Mouse (Mus musculus) kidney, adult 2 months (tissue): ENCODE measurements around the gene Lyzl6. TPM values are rescaled to one million over a fixed set of nuclear protein-coding genes. Genes with fewer than 3 reads are reported as not detected.

ENCODE experiments used
- DNase-seq: peaks from one replicate; pipeline ENCODE4 v3.0.0; 2021
- H3K27ac ChIP-seq: fragments of 200-500 bp; 2 replicates; pipeline ENCODE4 v1.5.1; 2012; ENCODE audit warnings: low read depth, low read length, control low read depth, inconsistent platforms; ENCODE audit not compliant: insufficient read depth
- H3K27me3 ChIP-seq: fragments of 200-500 bp; replicated peaks from 2 replicates; pipeline ENCODE4 v1.6.1; 2012; ENCODE audit warnings: mild to moderate bottlenecking, moderate library complexity, low read length, inconsistent platforms; ENCODE audit not compliant: control insufficient read depth, insufficient read depth
- H3K36me3 ChIP-seq: fragments of 200-500 bp; 2 replicates; pipeline ENCODE4 v1.6.1; 2012; ENCODE audit warnings: mild to moderate bottlenecking, moderate library complexity, low read length, inconsistent platforms; ENCODE audit not compliant: control insufficient read depth, insufficient read depth
- H3K4me1 ChIP-seq: fragments of 200-500 bp; 2 replicates; pipeline ENCODE4 v1.6.1; 2011; ENCODE audit warnings: low read length; ENCODE audit not compliant: control insufficient read depth, insufficient read depth
- H3K4me3 ChIP-seq: fragments of 200-500 bp; 2 replicates; pipeline ENCODE4 v1.5.1; 2011; ENCODE audit warnings: mild to moderate bottlenecking, low read depth, low read length, control low read depth; ENCODE audit not compliant: insufficient read depth
- CTCF ChIP-seq: fragments of 200-500 bp; conservative IDR thresholded peaks from 2 replicates; pipeline ENCODE4 v1.5.1; 2011; ENCODE audit warnings: low read depth, mild to moderate bottlenecking, control low read depth, low read length, moderate library complexity, mixed read lengths; ENCODE audit not compliant: insufficient read depth, insufficient read length
- POLR2A ChIP-seq: fragments of 200-500 bp; IDR thresholded peaks from one replicate; pipeline ENCODE4 v1.6.1; 2011; ENCODE audit warnings: low read depth, low read length, control low read depth
- WGBS: fragments of 180-500 bp; shearing (Covaris S2); methylation state at CpG from one replicate; pipeline ENCODE4 v1.1.7; 2018; 5-methylcytosine and 5-hydroxymethylcytosine counted together
- polyA plus RNA-seq: library from polyadenylated mRNA; depleted of rRNA; stranded (reverse); fragments of >200 nt; gene quantifications from 2 replicates; pipeline ENCODE4 v1.2.3, GENCODE M21; 2012

Gene Lyzl6
- polyA plus RNA-seq, 1 experiment, result not detected

DNA sequence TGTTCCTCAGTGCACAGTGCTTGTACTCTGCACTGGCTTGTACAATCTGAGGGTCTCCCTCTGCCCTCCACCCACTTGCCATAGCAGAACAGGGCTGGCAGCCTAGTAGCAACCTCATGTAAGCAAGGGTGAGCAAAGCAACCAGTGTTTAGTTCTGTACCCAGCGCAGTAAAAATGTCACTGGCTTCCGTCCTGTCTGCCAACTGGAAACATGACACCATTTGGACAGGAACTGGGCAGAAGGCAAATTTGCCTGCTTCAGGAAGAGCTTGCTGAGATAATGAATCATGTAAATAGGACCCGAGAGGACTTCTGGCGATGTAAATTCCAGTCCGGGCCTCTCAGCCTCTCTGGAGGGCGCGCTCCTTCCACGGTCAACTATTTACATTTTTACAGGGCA, 7.0 kb upstream of the Lyzl6 start:
- Histone ChIP-seq H3K27me3 (no peaks in the 10 kb centered on the region), H3K36me3 (no peaks in the 10 kb centered on the region), H3K27ac (no peak overlapping the region), H3K4me3 (no peak overlapping the region), H3K4me1 (no peaks in the 10 kb centered on the region)
- TF ChIP-seq CTCF (no peak), POLR2A (no peak)
- 16% methylated on average over 8 of the region's 8 CpGs for WGBS
- no peak for DNase-seq

DNA sequence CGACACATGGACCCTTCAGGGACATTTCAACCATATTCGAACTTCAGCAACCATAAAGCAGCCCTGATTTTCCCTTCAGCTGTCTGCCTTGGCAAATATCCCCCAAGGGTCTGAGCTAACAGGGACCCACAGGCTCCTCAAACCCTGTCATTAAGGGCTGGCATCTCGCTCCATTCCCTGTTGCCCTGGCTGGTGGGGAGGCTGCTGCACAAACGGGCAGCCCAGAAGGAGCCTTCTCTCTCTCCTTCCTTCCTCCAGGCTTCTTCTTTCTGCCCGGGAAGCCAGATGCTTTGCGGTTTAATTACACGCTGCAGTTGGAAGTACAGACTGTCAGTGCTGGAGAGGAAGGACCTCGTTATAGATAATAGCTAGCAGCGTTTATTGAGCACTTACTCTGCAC, 4.5 kb upstream of the Lyzl6 start:
- Histone ChIP-seq H3K4me1 (no peaks in the 10 kb centered on the region), H3K4me3 (no peak overlapping the region), H3K36me3 (no peaks in the 10 kb centered on the region), H3K27me3 (no peaks in the 10 kb centered on the region), H3K27ac (no peak overlapping the region)
- no peak for DNase-seq
- no peak for TF ChIP-seq POLR2A
- no peak for TF ChIP-seq CTCF
- WGBS, result 71% methylated on average over 9 of the region's 9 CpGs

DNA sequence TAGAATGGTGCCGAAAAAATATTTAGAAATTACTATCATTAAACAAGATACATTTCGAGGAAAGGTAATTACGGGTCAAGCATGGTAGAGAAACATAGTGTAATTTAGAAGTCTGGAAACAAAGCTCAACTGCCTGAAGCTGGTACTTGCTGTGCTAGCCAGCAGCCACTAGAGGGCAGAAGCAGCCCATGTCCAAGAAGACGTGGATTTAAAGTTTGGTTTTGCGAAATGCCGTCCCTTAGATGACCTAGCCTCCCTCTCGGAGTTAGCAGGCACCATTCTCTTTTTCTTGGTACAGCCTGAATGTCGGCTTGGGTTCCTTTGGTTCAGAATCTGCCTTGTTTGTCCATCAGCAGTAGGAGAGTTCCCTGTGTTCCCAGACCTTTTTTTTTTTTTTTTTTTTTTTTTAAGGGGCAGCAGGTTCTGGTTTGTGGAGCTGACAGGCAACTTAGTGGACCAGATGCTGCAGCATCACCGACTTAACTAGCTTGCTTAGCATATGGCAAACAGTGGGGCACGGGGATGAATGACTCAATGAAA, 787 bp upstream of the Lyzl6 start:
- Histone ChIP-seq H3K27me3 (no peaks in the 10 kb centered on the region), H3K4me1 (no peaks in the 10 kb centered on the region), H3K36me3 (no peaks in the 10 kb centered on the region), H3K27ac (no peak overlapping the region), H3K4me3 (no peak overlapping the region)
- peak; percentile 98 for TF ChIP-seq CTCF
- no peak for TF ChIP-seq POLR2A
- peak; percentile 45 for DNase-seq
- 2% methylated on average over 10 of the region's 10 CpGs for WGBS

DNA sequence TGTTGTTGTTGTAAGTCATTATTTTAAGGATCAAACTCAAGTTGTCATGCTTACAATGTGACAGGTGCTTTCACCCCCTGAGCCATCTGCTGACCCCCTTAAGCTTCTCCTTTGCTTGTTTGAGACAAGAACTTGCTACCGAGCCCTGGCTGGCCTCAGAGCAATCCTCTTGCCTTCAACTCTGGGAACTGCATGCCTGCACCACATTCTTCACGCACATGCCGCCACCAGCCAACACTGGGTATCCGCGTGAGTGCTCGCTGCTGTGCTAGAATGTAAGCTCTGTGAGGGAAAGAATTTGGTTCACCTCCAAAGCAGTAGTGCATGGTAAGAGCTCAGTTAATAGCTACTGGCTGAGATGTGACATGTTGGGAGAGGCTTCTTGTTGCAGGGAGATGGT, 2.4 kb downstream of the Lyzl6 start:
- 77% methylated on average over 6 of the region's 6 CpGs for WGBS
- H3K4me1 ChIP-seq, result no peaks in the 10 kb centered on the region
- no peak overlapping the region for H3K27ac ChIP-seq
- no peak overlapping the region for H3K4me3 ChIP-seq
- DNase-seq, result no peak
- H3K27me3 ChIP-seq, result no peaks in the 10 kb centered on the region
- H3K36me3 ChIP-seq, result no peaks in the 10 kb centered on the region
- TF ChIP-seq CTCF (no peak), POLR2A (no peak)

DNA sequence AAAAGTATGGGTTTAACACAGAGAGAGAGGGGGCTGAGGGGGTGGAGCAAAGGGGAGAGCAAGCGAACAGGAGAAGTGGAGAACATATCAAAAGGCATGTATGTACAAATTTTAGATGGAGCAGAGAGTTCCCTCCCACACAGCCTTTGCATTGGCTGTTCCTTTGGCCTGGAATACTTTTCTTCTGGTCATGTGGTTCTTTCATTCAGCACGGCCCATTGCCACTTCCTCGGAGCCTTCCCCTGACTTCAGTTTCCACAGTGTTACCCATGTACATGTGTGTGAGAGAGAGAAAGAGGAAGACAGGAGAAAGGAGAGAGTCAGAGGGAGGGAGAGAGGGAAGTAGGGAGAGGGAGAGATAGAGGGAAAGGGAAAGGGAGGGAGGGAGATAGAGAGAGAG, 3.2 kb downstream of the Lyzl6 start:
- 74% methylated on average over 3 of the region's 3 CpGs for WGBS
- no peaks in the 10 kb centered on the region for H3K27me3 ChIP-seq
- TF ChIP-seq POLR2A (no peak), CTCF (no peak)
- H3K36me3 ChIP-seq, result no peaks in the 10 kb centered on the region
- DNase-seq, result no peak
- no peak overlapping the region for H3K27ac ChIP-seq
- no peaks in the 10 kb centered on the region for H3K4me1 ChIP-seq
- H3K4me3 ChIP-seq, result no peak overlapping the region

DNA sequence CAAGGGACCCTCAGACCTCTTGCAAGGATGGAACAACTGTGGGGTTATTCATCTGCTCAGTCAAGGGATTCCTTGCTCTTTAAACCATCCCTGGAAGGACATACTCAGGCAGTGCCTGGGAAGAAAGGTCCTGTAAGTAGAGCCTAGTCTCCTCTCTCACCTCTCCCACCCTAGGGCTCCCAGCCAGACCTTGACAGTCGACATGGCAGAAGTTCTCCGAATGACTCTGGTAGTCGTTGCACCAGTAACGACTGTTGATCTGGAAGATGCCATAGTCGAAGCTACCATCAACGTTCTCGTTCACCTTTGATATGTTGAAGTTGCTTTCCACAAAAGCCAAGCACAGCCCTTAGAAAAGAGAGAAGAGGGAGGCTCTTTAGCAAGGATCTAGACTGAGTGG, 3.9 kb downstream of the Lyzl6 start:
- H3K4me1 ChIP-seq, result no peaks in the 10 kb centered on the region
- no peak overlapping the region for H3K4me3 ChIP-seq
- no peak for TF ChIP-seq POLR2A
- TF ChIP-seq CTCF, result no peak
- H3K27me3 ChIP-seq, result no peaks in the 10 kb centered on the region
- 84% methylated on average over 7 of the region's 7 CpGs for WGBS
- no peak overlapping the region for H3K27ac ChIP-seq
- H3K36me3 ChIP-seq, result no peaks in the 10 kb centered on the region
- DNase-seq, result no peak

DNA sequence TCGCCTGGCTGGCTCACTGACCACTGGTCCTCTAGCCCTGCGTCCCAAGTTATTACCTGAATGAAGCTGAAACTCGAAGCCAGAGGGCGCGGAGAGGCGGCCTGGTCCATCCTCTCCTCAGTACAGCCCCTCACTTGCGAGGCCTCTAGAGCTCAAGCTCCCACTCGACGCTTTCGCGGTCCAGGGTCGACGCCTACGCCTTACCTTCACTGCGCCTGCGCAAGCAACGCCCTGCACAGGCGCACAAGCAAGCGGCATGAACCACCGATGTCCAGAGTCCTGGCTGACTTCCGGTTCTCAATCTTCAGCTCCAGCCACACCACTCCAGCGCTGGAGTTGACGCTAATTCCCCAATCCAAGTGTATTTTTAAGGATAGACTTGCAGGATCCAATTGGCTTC, 11.2 kb downstream of the Lyzl6 start:
- H3K27me3 ChIP-seq, result 0 out of 2 replicates have a peak, but pooled peaks cover 1% of the 10 kb centered on the region

More for the DNA sequence above, 11.2 kb downstream of the Lyzl6 start:
- H3K4me1 ChIP-seq, result no peaks in the 10 kb centered on the region
- WGBS, result 78% methylated on average over 23 of the region's 23 CpGs
- no peaks in the 10 kb centered on the region for H3K36me3 ChIP-seq
- TF ChIP-seq CTCF (no peak), POLR2A (no peak)
- no peak for DNase-seq
- no peak overlapping the region for H3K4me3 ChIP-seq
- H3K27ac ChIP-seq, result no peak overlapping the region
